Mouse (Mus musculus) erythroid progenitor cell, adult 5-6 weeks (primary cell): ENCODE measurements around the gene Neurl3. TPM values are rescaled to one million over a fixed set of nuclear protein-coding genes. Genes with fewer than 3 reads are reported as not detected.

Experiments used
- ATAC-seq: replicated peaks from 2 replicates; pipeline ENCODE4 v1.8.0; 2016; ENCODE audit warnings: moderate number of reproducible peaks, mild to moderate bottlenecking, moderate TSS enrichment, inconsistent platforms; ENCODE audit not compliant: poor library complexity, low FRiP score, severe bottlenecking
- total RNA-seq, 2 experiments: library from RNA; stranded (forward) in 1 of 2; stranded (reverse) in 1 of 2; fragments of 150-400 nt in 1 of 2; fragments of 186-747, 209-891 nt in 1 of 2; gene quantifications; 2 replicates each; pipeline versions ENCODE4 v1.2.3 to v1.2.4; 2015 to 2017; ENCODE audit warnings: low replicate concordance in 2 of 2

Neurl3 gene
- total RNA-seq, 2 experiments from 2014 or later: 7.1 to 10.0 TPM

DNA sequence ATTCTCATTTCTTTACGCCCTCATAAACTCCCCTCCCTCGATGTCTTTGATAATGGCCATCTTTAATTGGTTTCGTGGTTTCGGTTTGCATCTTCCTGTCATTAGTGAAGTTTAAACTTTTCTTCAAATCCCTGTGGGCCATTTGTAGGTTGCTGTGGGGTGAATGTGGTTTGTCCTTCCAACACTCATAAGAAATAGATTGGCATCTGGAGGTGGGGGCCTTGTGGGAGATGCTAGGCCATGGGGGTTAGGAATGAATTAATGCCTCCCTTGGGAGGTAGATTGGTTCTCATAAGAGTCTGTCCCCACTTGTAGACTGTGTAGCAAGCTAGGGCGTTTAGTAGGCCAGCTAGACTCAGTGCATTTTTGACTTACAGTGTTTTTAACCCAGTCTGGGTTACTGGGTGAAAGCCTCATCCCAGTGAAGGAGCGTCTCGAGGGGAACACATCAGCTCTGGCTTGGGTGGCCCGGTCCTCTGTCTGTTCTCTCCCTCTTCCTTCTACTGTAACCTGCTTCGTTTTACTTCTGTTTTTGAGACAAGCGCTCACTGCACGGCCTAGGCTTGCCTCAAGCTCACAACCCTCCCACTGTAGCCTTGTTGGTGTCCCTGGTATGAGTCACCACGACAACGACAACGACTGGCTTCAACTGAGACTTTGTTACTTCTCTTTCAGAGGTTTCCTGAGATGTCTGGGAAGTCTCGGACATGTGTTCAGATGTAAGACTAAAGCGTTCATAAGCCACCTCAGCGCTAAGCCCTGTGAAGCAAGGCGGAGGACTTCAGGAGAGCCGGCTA, 12.6 kb downstream of the Neurl3 start:
- no peak for ATAC-seq

DNA sequence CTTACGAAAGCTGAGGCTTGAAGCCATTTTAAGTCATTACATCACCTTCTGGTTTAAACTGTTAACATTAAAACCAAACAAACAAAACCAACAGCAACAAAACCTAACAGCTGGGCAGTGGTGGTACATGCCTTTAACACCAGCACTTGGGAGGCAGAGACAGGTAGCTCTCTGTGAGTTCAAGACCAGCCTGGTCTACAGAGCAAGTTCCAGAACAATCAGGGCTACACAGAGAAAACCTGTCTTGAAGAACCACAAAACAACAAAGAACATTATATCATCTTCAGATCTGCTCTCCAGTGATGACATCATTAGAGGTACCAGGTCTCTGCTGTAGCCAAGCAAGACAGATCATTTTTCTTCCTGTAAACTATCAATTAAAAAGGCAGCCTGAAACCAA, 14.1 kb downstream of the Neurl3 start:
- ATAC-seq: no peak

DNA sequence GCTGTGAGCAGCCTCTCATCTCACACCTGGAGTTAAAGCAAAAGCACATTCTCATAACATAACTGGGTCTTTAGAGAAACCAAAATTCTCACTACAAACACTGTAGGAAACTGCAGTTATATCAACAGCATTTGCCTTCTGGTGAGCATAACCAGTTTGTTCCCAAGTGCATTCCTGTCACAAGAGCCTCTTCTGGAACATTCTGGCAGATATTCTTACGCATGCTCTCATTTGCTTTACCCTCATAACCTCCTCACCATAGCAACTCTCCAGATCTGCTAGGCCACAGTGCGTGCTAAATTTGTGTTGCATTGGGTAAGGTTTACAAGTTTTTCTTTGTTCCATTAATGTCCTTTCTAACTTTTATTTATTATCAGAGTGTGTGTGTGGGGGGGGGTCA, 15.2 kb downstream of the Neurl3 start:
- no peak for ATAC-seq

DNA sequence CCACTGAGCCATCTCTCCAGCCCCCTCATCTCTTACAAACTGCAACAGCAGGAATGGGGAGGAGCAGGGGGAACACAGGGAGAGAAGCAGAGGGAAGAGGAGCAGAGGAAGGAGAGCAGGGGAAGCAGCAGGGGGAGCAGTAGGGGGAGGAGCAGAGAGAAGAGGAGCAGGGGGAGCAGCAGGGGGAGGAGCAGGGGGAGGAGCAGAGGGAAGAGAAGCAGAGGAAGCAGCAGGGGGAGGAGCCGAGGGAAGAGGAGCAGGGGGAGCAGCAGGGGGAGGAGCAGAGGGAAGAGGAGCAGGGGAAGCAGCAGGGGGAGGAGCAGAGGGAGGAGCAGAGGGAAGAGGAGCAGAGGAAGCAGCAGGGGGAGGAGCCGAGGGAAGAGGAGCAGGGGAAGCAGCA, 15.8 kb downstream of the Neurl3 start:
- ATAC-seq: no peak

DNA sequence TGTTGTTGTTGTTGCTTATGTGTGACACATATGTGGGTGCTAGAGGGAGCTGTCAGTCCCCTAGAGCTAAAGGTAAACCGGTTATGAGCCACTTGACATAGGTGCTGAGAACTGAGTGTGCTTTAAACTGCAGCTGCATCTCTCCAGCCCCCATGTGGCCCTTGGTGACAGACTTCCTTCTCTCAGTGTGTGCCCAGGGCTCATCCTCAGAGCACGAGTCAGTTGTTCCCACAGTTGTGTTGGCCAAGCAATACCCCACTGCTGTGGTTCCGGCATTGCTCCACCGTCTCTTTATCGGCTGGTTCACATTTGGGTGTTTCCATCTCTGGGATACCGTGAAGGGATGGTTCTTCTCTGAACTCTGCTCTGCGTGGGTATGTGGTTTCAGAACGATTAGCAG, 17.2 kb downstream of the Neurl3 start:
- no peak for ATAC-seq

DNA sequence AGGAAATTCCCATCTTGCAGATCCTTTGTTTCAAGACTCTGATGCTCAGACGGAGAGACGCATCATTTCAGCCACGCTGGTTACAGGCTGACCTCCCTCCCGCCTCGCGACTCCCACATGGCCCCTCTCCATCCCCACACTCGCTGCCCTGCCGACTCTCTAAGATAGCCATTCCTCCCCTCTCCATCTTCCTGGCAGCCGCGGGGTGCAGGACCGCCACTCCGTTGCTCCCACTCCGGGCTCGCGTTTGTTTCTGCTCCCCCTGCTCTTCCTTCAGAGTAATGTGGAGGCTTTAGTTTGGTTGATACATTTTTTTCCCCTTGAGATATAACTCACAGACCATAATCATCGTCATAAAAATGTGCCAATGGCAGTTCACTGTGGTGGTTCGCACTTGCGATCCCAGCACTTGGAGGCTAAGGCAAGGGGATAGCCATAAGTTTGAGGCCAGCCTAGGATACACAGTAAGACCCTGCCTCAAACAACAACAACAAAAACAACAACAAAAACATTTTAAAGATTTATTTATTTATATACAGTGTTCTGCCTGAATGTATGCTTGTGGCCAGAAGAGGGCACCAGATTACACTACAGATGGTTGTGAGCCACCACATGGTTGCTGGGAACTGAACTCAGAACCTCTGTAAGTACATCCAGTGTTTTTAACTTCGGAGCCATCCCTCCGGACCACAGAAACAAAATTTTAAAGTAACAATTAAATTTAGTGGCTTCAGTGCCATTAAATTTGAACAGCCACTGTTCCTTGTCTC, 18.4 kb downstream of the Neurl3 start:
- ATAC-seq: no peak

DNA sequence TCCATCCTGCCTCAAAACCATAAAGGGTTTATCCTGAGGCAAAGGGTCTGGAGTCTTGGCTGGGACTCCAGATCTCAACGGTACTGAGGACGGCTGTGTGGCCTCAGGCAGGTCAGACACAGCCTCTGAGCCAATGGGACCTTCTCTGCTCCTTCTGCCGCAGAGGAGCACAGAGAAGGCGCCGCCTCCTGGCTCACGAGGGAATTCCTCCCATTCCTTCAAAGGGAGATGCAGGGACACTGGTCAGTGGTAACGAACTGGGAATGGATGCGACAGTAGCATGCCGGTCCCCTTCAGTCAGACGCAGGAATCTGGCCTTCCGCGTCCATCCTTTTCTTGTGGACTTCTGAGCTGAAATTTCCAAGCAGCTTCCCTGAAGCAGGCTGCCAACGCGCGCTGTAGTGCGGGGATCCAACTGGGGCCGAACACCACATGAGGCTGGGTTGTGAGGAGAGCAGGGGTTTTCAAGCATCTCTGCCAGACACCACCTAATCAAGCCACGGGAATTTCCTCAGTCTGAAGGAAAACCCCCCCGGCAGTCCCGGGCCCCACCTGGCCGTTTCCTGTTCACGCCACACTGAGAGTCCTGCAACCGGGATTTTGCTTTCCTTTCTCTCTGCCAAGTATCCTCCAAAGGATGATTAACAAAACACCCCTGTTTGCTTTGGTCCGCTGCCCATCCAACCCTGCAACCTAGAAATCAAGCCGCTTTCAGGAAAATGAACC, 19.7 kb downstream of the Neurl3 start:
- no peak for ATAC-seq

DNA sequence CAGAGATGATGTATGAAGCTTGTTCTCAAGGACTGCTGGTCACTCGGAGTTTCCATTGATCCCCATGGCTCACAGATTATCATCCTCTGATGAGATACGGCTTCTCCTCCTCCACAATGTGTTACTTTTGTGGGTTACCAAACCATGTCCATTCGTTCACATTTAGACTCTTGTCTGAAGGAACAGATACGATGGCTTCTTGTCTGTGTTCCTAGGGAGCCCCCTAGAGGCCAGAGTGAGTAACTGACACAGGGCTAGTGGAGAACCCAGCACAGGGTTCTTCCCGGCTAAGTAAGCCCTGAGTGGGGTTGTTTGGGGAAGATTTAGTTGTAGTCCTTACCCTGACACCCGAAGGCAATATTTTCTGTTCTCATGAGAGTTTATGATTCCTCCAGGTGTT, 21.7 kb downstream of the Neurl3 start:
- peak; percentile 79 for ATAC-seq

DNA sequence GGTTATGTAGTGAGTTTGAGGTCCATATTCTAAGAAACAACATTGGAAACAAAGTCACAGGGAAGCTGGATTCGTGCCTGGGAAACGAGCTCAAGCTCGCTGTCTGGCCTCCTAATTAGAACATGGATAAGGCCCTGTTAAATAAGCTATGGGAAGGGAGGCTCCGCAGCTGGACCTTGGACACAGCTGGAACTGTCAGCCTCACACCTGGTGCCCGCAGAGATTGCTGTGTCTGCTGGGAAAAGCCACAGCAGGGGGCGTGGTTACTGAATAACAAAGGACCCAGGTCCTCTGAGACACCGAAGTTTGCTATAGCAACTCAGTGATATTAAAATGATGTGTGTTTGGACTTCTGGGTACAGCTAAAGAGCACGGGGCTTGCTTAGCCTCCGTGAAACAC, 23.1 kb downstream of the Neurl3 start:
- no peak for ATAC-seq

DNA sequence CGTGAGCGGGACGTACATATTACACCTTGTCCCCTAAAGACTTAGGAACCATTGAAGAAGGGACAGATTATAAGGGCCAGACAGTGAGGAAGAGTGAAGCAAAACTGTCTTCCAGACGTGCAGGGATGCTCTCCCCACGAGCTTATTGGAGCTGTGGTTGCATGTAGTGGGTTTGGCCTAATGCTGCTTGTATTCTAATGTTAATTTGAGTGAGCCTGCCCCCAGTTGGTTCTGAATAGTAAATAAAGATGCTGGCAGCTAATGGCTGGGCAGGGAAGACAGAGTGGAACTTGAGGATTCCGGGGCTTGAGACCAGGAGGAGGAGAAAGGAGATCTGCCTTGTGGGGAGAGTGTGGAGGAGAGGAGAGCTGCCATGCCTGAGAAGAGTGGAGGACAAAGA, 27.8 kb downstream of the Neurl3 start:
- ATAC-seq: no peak

DNA sequence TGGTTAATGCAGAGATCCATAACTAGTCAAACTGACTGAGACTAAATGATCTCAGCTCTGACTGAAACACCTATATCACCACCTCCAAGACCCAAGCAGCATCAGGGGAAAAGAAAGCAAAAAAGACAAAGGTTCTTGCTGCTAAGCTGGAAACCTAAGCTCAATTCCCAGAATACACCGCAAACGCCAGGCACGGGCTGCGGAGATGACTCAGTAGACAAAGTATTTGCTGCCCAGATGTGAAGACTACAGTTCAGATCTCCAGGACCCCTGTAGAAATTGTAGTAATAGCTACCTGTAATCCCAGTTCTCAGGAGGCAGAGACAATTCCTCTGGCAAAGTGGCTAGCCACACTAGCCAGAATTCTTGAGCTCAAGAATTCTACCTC, 29.7 kb downstream of the Neurl3 start:
- ATAC-seq: no peak

DNA sequence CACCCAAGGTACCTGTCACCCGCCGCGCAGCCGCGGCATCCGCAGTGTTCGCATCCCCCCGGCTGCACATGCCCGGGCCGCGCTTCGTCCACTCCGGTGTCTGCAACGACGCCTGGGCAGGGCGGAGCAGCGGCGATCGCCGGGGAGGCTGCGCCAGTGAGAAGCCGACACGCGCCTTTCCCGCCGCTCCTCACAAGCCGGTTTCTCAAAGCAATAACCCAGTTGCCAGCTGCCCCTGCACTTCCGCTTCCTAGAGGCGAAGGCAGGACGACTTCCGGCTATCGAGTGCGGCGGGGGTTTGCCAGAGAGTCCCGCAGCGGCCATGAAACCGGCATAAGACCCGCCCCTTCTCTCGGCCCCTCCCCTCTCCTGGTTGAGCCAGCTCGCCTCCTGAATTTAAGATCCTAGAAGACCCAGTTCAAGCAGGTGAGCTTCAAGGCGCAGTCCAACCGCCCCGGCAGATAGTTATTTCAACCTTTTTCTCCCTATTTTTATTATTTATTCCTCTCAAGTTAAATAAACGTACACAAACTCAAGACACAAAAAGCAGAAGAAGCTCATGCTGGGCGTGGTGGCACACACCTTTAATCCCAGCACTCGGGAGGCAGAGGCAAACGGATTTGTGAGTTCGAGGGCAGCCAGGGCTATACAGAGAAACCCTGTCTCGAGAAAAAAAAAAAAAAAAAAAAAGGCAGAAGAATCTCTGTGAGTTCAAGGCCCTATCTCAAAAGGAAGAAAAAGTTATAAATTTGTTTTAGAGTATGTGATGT, 30.2 kb downstream of the Neurl3 start, which contains the start of gene Uggt1:
Uggt1 (minus strand) TSS at position 663 of the 770 bp plus-strand sequence.
- ATAC-seq: peak; percentile 99

DNA sequence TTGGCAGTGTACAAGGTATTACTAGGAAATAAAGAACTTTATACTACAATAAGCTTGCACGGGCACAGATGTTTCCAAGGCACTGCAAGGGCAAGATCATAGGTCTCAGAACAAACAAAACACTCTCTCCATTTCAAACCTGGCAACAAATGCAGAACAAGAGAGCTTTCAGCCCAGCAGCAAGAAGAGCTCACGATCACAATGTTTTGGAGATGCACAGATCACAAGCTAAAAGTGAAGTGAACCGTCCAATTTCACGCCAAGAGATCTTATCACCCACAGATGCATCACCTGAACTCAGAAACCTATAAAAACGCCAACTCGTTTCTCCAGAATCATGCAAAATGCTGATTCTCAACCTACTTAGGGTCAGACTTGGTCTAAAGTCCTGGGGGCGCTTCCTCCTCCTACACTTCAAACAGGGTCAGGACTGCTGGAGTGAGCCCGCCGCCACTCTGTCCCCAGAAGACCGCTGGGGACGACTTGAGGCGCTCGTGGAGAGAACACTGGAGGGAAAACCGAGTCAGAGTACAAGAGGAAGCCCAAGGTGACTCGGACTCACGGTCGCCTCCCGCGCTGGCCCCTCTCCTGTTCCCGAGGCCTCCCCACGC, 30.9 kb downstream of the Neurl3 start:
- peak; percentile 35; the same call in 1 of the 2 replicates for ATAC-seq

DNA sequence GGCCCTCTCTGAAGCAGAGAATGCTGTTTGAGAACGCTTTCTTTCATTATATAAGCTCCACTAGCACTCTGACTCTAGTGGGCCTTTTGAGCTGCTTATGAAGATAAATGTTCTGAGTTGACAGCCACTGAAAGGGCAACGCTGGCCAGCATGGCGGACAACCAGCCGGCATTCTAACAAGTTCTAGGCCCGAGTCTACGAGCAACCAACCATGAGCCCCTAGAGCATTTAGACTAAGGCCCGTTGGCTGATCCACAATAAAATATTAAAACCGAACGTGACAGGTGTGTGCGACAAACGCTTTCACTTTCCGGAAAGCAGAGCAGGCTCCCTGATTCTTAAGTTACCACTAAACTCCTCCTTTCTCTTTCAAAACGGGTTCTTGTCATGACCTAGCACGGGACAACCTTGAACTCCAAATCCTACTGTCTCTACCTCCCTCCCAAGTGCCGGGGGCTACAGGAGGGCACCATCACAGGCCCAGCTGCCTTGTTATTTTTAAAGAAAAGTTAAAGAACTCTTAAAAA, 32.5 kb downstream of the Neurl3 start:
- ATAC-seq: no peak

DNA sequence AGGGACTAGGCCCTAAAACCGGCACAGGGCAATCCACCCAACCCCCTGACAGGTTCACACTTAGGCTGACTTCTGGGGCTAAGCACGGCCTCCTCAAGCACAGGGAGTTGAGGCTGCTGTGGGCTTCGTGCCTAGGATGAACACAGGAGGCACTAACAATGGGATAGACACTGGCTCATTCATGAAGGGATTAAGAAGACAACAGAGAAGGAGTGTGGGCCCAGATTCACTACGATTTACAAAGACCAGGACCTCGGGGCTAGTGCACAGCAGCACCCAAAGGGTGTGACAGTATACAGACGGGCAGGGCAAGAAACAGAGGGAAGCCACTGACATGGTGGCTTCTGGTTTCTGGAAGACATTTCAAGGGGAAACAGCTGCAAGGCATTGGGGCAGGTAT, 34.3 kb downstream of the Neurl3 start:
- ATAC-seq: no peak

DNA sequence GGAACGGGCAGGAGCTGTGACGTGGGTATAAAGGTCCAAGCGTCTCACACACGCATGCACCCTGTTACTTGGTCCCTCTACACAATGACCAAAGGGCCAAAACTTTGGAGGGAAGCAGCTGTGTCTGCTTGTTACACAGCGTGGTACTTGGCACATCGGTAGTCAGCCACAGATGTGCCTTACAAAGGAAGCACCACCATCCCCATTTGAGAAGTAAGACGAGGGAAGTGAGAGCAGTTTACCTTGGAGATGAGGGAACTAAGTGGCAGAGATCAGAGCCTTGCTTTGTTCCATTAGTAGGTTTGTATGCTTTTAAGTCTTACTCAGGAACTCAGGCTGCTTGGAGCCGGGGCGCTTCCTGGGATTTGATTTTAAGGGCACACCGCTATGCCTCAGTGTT, 35.1 kb downstream of the Neurl3 start:
- no peak for ATAC-seq

DNA sequence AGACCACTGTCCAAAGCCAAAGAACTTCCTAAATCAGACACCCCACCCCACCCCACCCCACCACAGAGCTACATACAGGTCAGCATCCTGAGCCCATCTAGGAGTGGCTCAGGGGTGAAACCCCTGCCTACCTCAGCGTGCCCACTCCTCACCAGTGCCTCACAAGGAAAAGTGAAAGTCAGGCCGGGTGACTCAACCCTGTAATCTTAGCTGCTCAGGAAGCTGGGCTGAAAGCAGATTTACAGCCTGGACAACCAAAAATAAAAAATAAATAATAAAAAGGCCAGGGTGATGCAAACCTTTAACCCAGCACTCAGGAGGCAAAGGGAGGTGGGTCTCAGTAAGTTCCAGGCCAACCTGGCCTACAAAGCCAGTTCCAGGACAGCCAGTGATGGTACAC, 38.6 kb downstream of the Neurl3 start:
- ATAC-seq: no peak

DNA sequence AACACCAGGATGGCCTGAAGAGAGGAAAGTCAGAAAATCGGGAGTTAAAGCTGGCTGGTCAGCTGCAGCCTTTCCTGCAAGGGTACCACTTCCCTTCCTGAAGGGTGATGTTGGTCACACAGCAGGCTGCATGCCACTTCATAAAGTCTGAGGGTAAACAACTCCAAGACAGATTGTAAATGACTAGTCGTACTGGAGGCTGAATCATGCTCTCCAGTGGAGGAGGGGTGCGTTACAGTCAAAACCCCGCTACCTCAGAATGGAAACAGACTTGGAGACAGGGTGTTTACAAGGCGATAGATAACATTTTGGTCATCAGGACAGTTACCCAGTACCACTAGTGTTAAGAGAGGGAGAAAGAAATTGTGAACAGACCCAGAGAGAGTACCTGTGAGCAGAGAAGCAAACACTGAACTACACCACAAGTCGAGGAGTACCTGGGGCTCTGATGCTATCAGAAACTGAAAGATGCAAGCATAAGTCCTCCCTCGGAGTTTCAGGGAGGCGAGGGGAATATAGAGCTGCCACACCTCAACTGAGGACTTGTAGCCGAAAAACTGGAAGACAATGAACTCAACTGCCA, 39.3 kb downstream of the Neurl3 start:
- ATAC-seq: no peak

DNA sequence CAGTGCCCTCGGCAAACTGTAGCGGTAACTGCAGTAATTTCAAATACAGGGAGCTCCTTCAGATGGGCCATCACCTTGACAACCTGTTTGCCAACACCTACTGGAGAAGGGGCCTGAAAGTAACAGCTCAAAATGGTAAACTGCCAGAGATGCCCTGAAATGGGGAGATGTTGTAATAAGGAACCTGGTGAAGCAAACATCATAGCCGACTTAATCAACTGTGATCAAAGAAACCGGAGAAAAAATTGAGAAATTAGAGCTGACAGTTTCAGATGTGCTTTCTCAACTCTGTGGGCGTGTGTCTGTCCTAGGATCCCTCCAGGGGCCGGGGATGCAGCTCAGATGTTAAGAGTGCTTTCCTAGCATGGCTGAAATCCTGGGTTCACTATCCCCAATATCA, 41.3 kb downstream of the Neurl3 start:
- no peak for ATAC-seq
